Mouse (Mus musculus): ENCODE data around the gene Hyls1. TPM values are rescaled to one million over a fixed set of nuclear protein-coding genes. Genes with fewer than 3 reads are reported as not detected.

Hyls1 gene
- polyA plus RNA-seq, 2 experiments from 2014 or later, result 4.4 to 7.4 TPM

Other genes with a start within 250 kb of the Hyls1 start
- 1 to 10 TPM; 2.7 to 4.1 TPM for gene Cdon, start 149.3 kb downstream of the Hyls1 start, polyA plus RNA-seq (2017; shearing (Covaris generic))
- not detected for gene Gm1113, start 52.1 kb downstream of the Hyls1 start, polyA plus RNA-seq (2017; shearing (Covaris generic))
- under 1 TPM; 0.05 to 0.11 TPM for gene Ddx25, start 11.9 kb downstream of the Hyls1 start, polyA plus RNA-seq (2017; shearing (Covaris generic))
- gene Pus3, start 11.8 kb downstream of the Hyls1 start, polyA plus RNA-seq (2017; shearing (Covaris generic)), result 10 to 100 TPM; 24.2 to 27.3 TPM
- gene Pate2, start 114 bp downstream of the Hyls1 start, polyA plus RNA-seq (2017; shearing (Covaris generic)), result not detected
- not detected for gene Pate4, start 41.5 kb upstream of the Hyls1 start, polyA plus RNA-seq (2017; shearing (Covaris generic))
- not detected for gene Pate3, start 77.8 kb upstream of the Hyls1 start, polyA plus RNA-seq (2017; shearing (Covaris generic))
- gene Pate1, start 117.0 kb upstream of the Hyls1 start, polyA plus RNA-seq (2017; shearing (Covaris generic)), result under 1 TPM in 1 of 2 experiments, not detected in 1; 0.32 TPM
- gene Gm17677, start 170.7 kb upstream of the Hyls1 start, polyA plus RNA-seq (2017; shearing (Covaris generic)), result not detected
- not detected for gene Gm17727, start 207.7 kb upstream of the Hyls1 start, polyA plus RNA-seq (2017; shearing (Covaris generic))
- not detected for gene Gm27235, start 219.7 kb upstream of the Hyls1 start, polyA plus RNA-seq (2017; shearing (Covaris generic))
- not detected for gene D730048I06Rik, start 219.7 kb upstream of the Hyls1 start, polyA plus RNA-seq (2017; shearing (Covaris generic))

Data from CD4-positive, CD25-positive, alpha-beta regulatory T cell, adult 4 months (primary cell).